Mouse (Mus musculus) ES-E14 (cell line): ENCODE measurements at regions not wholly inside any gene's neighbourhood (a gene's known extent, or its start where the extent isn't known, plus 50 kb on each side); places are given as distances from the start of the nearest gene placed in this dataset.

Experiments used
- DNase-seq: peaks from one replicate; pipeline ENCODE4 v3.0.0-alpha.2; 2013; ENCODE audit warnings: low read depth, low spot score
- H3K27ac ChIP-seq: 2 replicates; pipeline ENCODE4 v1.5.1; 2012; ENCODE audit warnings: low read depth, mild to moderate bottlenecking, low read length, moderate library complexity, mixed read lengths; ENCODE audit not compliant: poor library complexity, insufficient read depth, severe bottlenecking
- H3K36me3 ChIP-seq: 2 replicates; pipeline ENCODE4 v1.6.1; 2012; ENCODE audit warnings: mild to moderate bottlenecking, low read length, moderate library complexity, mixed read lengths; ENCODE audit not compliant: control insufficient read depth, poor library complexity, insufficient read depth, severe bottlenecking
- H3K4me1 ChIP-seq, 2 experiments: fragments of 150-350 bp in 1 of 2; sonication (generic) in 1 of 2; 2 replicates each; pipeline ENCODE4 v1.6.1; 2012; ENCODE audit warnings: low read length in 2 of 2, mild to moderate bottlenecking in 1 of 2, mixed read lengths in 1 of 2; ENCODE audit not compliant: control insufficient read depth in 2 of 2, insufficient read depth in 2 of 2, poor library complexity in 1 of 2
- H3K4me3 ChIP-seq, 2 experiments: fragments of 150-350 bp in 1 of 2; sonication (generic) in 1 of 2; 2 replicates each; pipeline ENCODE4 v1.5.1; 2012; ENCODE audit warnings: low read length in 2 of 2, low read depth in 1 of 2, mild to moderate bottlenecking in 1 of 2, mixed read lengths in 1 of 2; ENCODE audit not compliant: insufficient read depth in 1 of 2, poor library complexity in 1 of 2, severe bottlenecking in 1 of 2
- H3K9ac ChIP-seq: 2 replicates; pipeline ENCODE4 v1.6.1; 2012; ENCODE audit warnings: low read depth, mild to moderate bottlenecking, low read length, mixed read lengths; ENCODE audit not compliant: poor library complexity, insufficient read depth, severe bottlenecking
- H3K9me3 ChIP-seq: fragments of 150-350 bp; sonication (generic); 2 replicates; pipeline ENCODE4 v1.6.1; 2012; ENCODE audit warnings: low read depth, mild to moderate bottlenecking, low read length; ENCODE audit not compliant: control insufficient read depth, insufficient read depth
- CHD2 ChIP-seq: IDR thresholded peaks from 2 replicates; pipeline ENCODE4 v1.6.1; 2014; ENCODE audit warnings: mild to moderate bottlenecking, low read depth, low read length, inconsistent platforms
- HCFC1 ChIP-seq: IDR thresholded peaks from 2 replicates; pipeline ENCODE4 v1.6.1; 2012; ENCODE audit warnings: low read length, inconsistent platforms, borderline replicate concordance; ENCODE audit not compliant: insufficient read depth
- MAFK ChIP-seq: IDR thresholded peaks from 2 replicates; pipeline ENCODE4 v1.6.1; 2014; ENCODE audit warnings: mild to moderate bottlenecking, low read depth, low read length, inconsistent platforms; ENCODE audit not compliant: insufficient read depth
- ZC3H11A ChIP-seq: IDR thresholded peaks from 2 replicates; pipeline ENCODE4 v1.6.1; 2012; ENCODE audit warnings: low read depth, mild to moderate bottlenecking, inconsistent platforms, low read length, borderline replicate concordance
- ZNF384 ChIP-seq: IDR thresholded peaks from 2 replicates; pipeline ENCODE4 v1.6.1; 2012; ENCODE audit warnings: low read depth, low read length, inconsistent platforms
- in situ Hi-C, 2 experiments: fragments of 600-800 bp; cut with MboI; formaldehyde crosslinking; loops; one replicate each; pipeline ENCODE4 v1.15.1; 2025; ENCODE audit warnings: low sequenced_read_pairs in 2 of 2, inconsistent platforms in 1 of 2; ENCODE audit not compliant: unreplicated experiment in 2 of 2

DNA sequence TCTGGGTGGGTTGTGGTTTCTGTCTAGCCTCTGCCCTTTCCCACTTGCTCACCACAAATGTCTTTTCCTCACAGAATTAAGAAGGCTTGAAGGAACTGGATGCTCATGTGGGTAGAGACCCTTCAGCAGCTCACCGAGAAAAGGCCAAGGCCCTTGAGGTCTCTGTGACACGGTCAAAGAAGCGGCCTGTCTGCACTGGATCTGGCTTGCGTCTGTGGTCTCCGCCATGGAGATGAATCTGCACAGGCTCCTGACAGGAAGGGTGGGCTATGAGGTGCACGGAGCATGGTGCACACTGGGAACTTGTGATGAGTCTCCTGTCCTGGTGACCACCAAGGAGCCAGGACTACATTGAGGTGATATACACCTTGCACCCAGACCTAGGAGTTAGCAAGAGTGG is 110.8 kb upstream of the Fam19a5 start:
- in situ Hi-C loops = no loop called here
- TF ChIP-seq ZC3H11A (no peak), HCFC1 (no peak), CHD2 (no peak), ZNF384 (no peak), MAFK (no peak)
- Histone ChIP-seq H3K9me3 (no peaks in the 10 kb centered on the region), H3K4me3 (no peak overlapping the region), H3K9ac (no peak overlapping the region), H3K36me3 (no peaks in the 10 kb centered on the region), H3K4me1 (no peaks in the 10 kb centered on the region), H3K27ac (no peak overlapping the region)
- DNase-seq = no peak

DNA sequence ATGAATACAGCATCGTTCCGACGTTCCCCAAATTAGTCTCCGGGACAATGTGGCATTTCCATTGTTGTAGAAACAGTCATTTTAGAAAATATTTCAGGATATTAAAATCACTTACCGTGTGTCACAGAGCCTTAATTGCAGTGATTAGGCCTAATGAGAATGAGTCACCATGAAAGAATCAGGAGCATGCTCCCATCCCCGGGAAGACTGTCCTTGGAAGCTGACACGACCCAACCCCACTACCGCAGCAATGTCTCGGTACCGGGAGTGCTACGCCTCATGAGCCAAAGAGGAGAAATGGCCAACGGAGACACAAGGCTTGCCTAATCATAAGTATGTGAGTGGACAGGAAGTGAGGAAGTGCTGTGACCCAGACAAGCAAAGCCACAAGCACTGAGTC is 110.2 kb upstream of the Fam19a5 start:
- H3K4me1 ChIP-seq = no peaks in the 10 kb centered on the region
- no peak overlapping the region for H3K4me3 ChIP-seq
- no peaks in the 10 kb centered on the region for H3K36me3 ChIP-seq
- H3K27ac ChIP-seq = no peak overlapping the region
- H3K9me3 ChIP-seq = no peaks in the 10 kb centered on the region
- TF ChIP-seq ZNF384 = no peak
- TF ChIP-seq CHD2 = no peak
- no peak for TF ChIP-seq HCFC1
- no peak for TF ChIP-seq ZC3H11A
- no peak for TF ChIP-seq MAFK
- in situ Hi-C loops = no loop called here
- H3K9ac ChIP-seq = no peak overlapping the region
- DNase-seq = no peak

DNA sequence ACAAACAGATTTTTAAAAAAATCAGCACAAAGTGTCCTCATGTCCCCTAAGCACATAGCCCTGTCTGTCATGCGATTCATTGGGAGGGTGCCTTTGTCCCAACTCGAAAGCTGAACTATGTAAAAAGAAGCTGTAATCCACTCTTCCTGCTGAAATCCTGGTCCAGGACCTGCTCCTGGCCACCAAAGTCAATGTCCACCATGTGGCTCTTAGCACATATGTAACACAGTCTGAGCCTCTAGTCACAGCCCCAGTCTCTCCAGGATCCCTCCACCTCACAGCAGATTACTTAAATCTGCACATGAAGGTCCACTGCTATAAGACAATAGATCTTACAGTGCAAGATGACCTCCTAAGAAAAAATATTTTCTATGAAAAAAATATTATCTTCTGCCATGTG is 108.5 kb upstream of the Fam19a5 start:
- H3K4me3 ChIP-seq = no peak overlapping the region
- H3K9ac ChIP-seq = no peak overlapping the region
- no peaks in the 10 kb centered on the region for H3K36me3 ChIP-seq
- TF ChIP-seq MAFK = no peak
- no peak for TF ChIP-seq HCFC1
- TF ChIP-seq CHD2 = no peak
- TF ChIP-seq ZC3H11A = no peak
- TF ChIP-seq ZNF384 = no peak
- no peaks in the 10 kb centered on the region for H3K4me1 ChIP-seq
- no peak for DNase-seq
- in situ Hi-C loops = no loop called here
- H3K9me3 ChIP-seq = no peaks in the 10 kb centered on the region
- no peak overlapping the region for H3K27ac ChIP-seq

DNA sequence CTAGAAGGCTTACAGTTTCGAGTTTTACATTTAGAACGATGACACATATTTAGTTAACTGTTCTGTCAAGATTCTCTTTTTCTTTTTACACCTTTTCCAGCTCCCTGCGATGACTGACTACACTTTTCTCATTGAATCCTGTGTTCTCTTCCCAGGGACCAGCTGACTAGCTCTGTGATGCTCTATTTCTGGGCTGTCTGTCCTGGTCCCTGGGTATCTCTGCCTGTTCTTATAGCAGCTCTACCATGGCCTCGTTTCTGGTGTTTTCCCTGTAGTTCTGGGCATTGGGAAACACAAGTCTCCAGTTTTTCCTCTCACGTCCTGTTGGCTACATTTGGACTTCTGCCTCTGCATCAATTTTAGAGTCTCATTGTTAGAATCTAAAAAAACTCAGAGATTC is 106.5 kb upstream of the Fam19a5 start:
- H3K9ac ChIP-seq = no peak overlapping the region
- no peaks in the 10 kb centered on the region for H3K4me1 ChIP-seq
- no peaks in the 10 kb centered on the region for H3K36me3 ChIP-seq
- H3K27ac ChIP-seq = no peak overlapping the region
- no peaks in the 10 kb centered on the region for H3K9me3 ChIP-seq
- H3K4me3 ChIP-seq = no peak overlapping the region
- in situ Hi-C loops = no loop called here
- TF ChIP-seq ZC3H11A (no peak), CHD2 (no peak), HCFC1 (no peak), ZNF384 (no peak), MAFK (no peak)
- DNase-seq = no peak

DNA sequence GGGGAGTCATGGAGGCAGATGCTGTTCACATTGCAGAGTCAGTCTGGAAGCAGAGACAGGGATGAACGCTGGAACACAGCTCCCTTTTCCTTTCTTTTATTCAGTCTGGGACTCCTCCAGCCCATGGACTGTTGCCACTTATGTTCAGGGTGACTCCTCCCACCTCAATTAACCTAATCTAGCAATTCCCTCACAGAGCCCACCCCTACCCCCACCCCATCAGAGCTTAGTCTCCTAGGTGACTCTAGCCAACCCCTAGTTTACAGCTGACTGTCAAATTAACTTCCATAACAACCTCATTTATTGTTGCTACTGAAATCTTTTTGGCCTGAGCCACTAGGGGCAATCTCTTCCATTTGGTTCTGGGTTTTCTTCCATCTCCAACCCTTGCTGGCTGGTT is 85.2 kb upstream of the Fam19a5 start:
- DNase-seq = no peak
- no peak for TF ChIP-seq MAFK
- no peak for TF ChIP-seq CHD2
- TF ChIP-seq HCFC1 = no peak
- TF ChIP-seq ZNF384 = no peak
- TF ChIP-seq ZC3H11A = no peak
- Histone ChIP-seq H3K9ac (no peak overlapping the region), H3K36me3 (no peaks in the 10 kb centered on the region), H3K4me3 (no peak overlapping the region), H3K27ac (no peak overlapping the region), H3K4me1 (no peaks in the 10 kb centered on the region), H3K9me3 (no peaks in the 10 kb centered on the region)
- in situ Hi-C loops = no loop called here
